Comparison of ENCODE assay signal across 19 mouse cellular contexts in genomic region chr12:25010416-25010815, GRCm38 (mm10). TPM values are rescaled to one million over a fixed set of nuclear protein-coding genes. Genes with fewer than 3 reads are reported as not detected.
A peak's percentile ranks its signal among the peaks of the same experiment; 100 is the strongest.
DNase-seq lines count a peak whose midpoint lies in the region; ATAC-seq and TF ChIP-seq lines count a peak whose summit lies in the region.
"Had no signal": no experiment of that assay in that cellular context is flagged by ENCODE, and none has a peak within 500 bp of the region (broad histone marks: within the 10 kb centered on the region; RNA-seq: fewer than 3 reads in every experiment).

No protein-coding gene starts in this region.

- TF ChIP-seq CTCF in thymus, adult 2 months (IDR thresholded peaks at IDR 0.05; ENCODE audit: borderline replicate concordance, control insufficient read depth, extremely low read depth, insufficient read depth, low read length, poor library complexity): no peak

- H3K4me2 ChIP-seq in heart, embryonic 16.5 days (ENCODE audit: low read depth, low read length): no peak overlapping the region
- H3K4me2 ChIP-seq in kidney, embryonic 14.5 days (replicated peaks; ENCODE audit: low read depth, low read length): no peak overlapping the region
- no peak overlapping the region for H3K4me2 ChIP-seq in midbrain, embryonic 16.5 days (ENCODE audit: low read length)
- H3K4me2 ChIP-seq: forebrain, embryonic 13.5 days; hindbrain, embryonic 14.5 days had no signal

- H3K4me3 ChIP-seq in heart, embryonic 16.5 days (ENCODE audit: low read length): no peak overlapping the region
- no peak overlapping the region for H3K4me3 ChIP-seq in thymus, adult 2 months (ENCODE audit: control insufficient read depth, insufficient read depth, low read length)
- no peak overlapping the region for H3K4me3 ChIP-seq in kidney, embryonic 14.5 days (ENCODE audit: low read length)
- no peak overlapping the region for H3K4me3 ChIP-seq in midbrain, embryonic 16.5 days (ENCODE audit: low read depth, low read length)
- H3K4me3 ChIP-seq in hindbrain, embryonic 10.5 days: no peak overlapping the region
- H3K4me3 ChIP-seq: embryonic facial prominence, embryonic 10.5 days; forebrain, embryonic 13.5 days; heart, embryonic 10.5 days had no signal

- peaks cover 14% of the 10 kb centered on the region for H3K4me1 ChIP-seq in heart, embryonic 16.5 days (ENCODE audit: control insufficient read depth, insufficient read depth, low read length)
- peaks cover 32% of the 10 kb centered on the region for H3K4me1 ChIP-seq in thymus, adult 2 months (replicated peaks; ENCODE audit: control insufficient read depth, insufficient read depth, low read length)
- no peaks in the 10 kb centered on the region for H3K4me1 ChIP-seq in kidney, embryonic 14.5 days (ENCODE audit: control insufficient read depth, insufficient read depth, low read length)
- H3K4me1 ChIP-seq in midbrain, embryonic 16.5 days (ENCODE audit: control insufficient read depth, insufficient read depth, low read length): no peaks in the 10 kb centered on the region
- H3K4me1 ChIP-seq in hindbrain, embryonic 10.5 days (replicated peaks): no peaks in the 10 kb centered on the region
- H3K4me1 ChIP-seq: forebrain, embryonic 13.5 days had no signal

- H3K9me3 ChIP-seq in heart, embryonic 16.5 days (replicated peaks; ENCODE audit: control insufficient read depth, low read length): no peaks in the 10 kb centered on the region
- no peaks in the 10 kb centered on the region for H3K9me3 ChIP-seq in kidney, embryonic 14.5 days (ENCODE audit: control insufficient read depth, low read length)
- no peaks in the 10 kb centered on the region for H3K9me3 ChIP-seq in midbrain, embryonic 16.5 days (replicated peaks; ENCODE audit: control insufficient read depth, low read length, poor library complexity, severe bottlenecking)
- H3K9me3 ChIP-seq in hindbrain, embryonic 10.5 days: no peaks in the 10 kb centered on the region
- H3K9me3 ChIP-seq: embryonic facial prominence, embryonic 10.5 days; forebrain, embryonic 13.5 days; heart, embryonic 10.5 days had no signal

- H3K9ac ChIP-seq in heart, embryonic 16.5 days (ENCODE audit: low read length): no peak overlapping the region
- H3K9ac ChIP-seq in kidney, embryonic 14.5 days (ENCODE audit: low read depth, low read length): no peak overlapping the region
- H3K9ac ChIP-seq in midbrain, embryonic 16.5 days (ENCODE audit: low read depth, low read length): no peak overlapping the region
- H3K9ac ChIP-seq: forebrain, embryonic 13.5 days; hindbrain, embryonic 14.5 days had no signal

- DNase-seq in heart, adult 9 months (ENCODE audit: low spot score in 2 of 2): no peak
- peak; percentile 35 for DNase-seq in thymus, adult 2 months
- DNase-seq in thymus, postnatal 25 days: peak; percentile 27
- no peak for DNase-seq in hindbrain, embryonic 10.5 days (ENCODE audit: low spot score)
- DNase-seq: adrenal gland, postnatal 10 days; B cell, adult 2 months; cerebellum, adult 11 months; cerebellum, adult 8-10 months; cerebellum, postnatal 36 days; gastrocnemius, postnatal 36 days; heart, postnatal 14 days had no signal

- peak; percentile 40; the same call in 1 of the 2 replicates for ATAC-seq in heart, embryonic 16.5 days (replicated peaks; ENCODE audit: extremely low read depth, insufficient read depth, low FRiP score)
- ATAC-seq in kidney, embryonic 14.5 days (ENCODE audit: low FRiP score, low TSS enrichment): no peak
- no peak for ATAC-seq in midbrain, embryonic 16.5 days
- ATAC-seq: forebrain, embryonic 13.5 days; intestine, embryonic 16.5 days had no signal

- TF ChIP-seq POLR2A in thymus, adult 2 months (IDR thresholded peaks at IDR 0.05; ENCODE audit: control insufficient read depth, extremely low read depth, insufficient read depth, low read length, poor library complexity): no peak

- H3K36me3 ChIP-seq in heart, embryonic 16.5 days (ENCODE audit: control insufficient read depth, insufficient read depth): peaks cover 57% of the 10 kb centered on the region
- peaks cover 46% of the 10 kb centered on the region for H3K36me3 ChIP-seq in thymus, adult 2 months (ENCODE audit: control insufficient read depth, insufficient read depth, low read length)
- H3K36me3 ChIP-seq in kidney, embryonic 14.5 days (ENCODE audit: control insufficient read depth, insufficient read depth, low read length): peaks cover 72% of the 10 kb centered on the region
- peaks cover 45% of the 10 kb centered on the region for H3K36me3 ChIP-seq in midbrain, embryonic 16.5 days (ENCODE audit: control insufficient read depth, insufficient read depth, low read length)
- H3K36me3 ChIP-seq in hindbrain, embryonic 10.5 days: peaks cover 96% of the 10 kb centered on the region

- WGBS in heart, embryonic 16.5 days: 88% methylated on average over 1 of the region's 1 CpGs
- WGBS in thymus, adult 2 months: 5% methylated on average over 1 of the region's 1 CpGs
- WGBS in kidney, embryonic 14.5 days: 84% methylated on average over 1 of the region's 1 CpGs
- WGBS in midbrain, embryonic 16.5 days: 93% methylated on average over 1 of the region's 1 CpGs
- 93% methylated on average over 1 of the region's 1 CpGs for WGBS in hindbrain, embryonic 10.5 days

- no peak overlapping the region for H3K27ac ChIP-seq in heart, embryonic 16.5 days (ENCODE audit: low read length)
- peak overlapping the region; percentile 92; the same call in 1 of the 2 replicates for H3K27ac ChIP-seq in thymus, adult 2 months (ENCODE audit: control insufficient read depth, insufficient read depth, low read length)
- no peak overlapping the region for H3K27ac ChIP-seq in kidney, embryonic 14.5 days (ENCODE audit: low read depth, low read length)
- H3K27ac ChIP-seq in midbrain, embryonic 16.5 days (ENCODE audit: low read length): no peak overlapping the region
- no peak overlapping the region for H3K27ac ChIP-seq in hindbrain, embryonic 10.5 days
- H3K27ac ChIP-seq: embryonic facial prominence, embryonic 10.5 days; forebrain, embryonic 13.5 days; heart, embryonic 10.5 days; hindbrain, embryonic 14.5 days had no signal

- no peaks in the 10 kb centered on the region for H3K27me3 ChIP-seq in heart, embryonic 16.5 days (ENCODE audit: control insufficient read depth, insufficient read depth, low read length)
- H3K27me3 ChIP-seq in thymus, adult 2 months (ENCODE audit: control insufficient read depth, insufficient read depth, low read length): no peaks in the 10 kb centered on the region
- H3K27me3 ChIP-seq in kidney, embryonic 14.5 days (ENCODE audit: control insufficient read depth, insufficient read depth, low read length): no peaks in the 10 kb centered on the region
- H3K27me3 ChIP-seq in midbrain, embryonic 16.5 days (ENCODE audit: control insufficient read depth, insufficient read depth, low read depth, low read length): no peaks in the 10 kb centered on the region
- H3K27me3 ChIP-seq in hindbrain, embryonic 10.5 days (ENCODE audit: insufficient read depth, poor library complexity, severe bottlenecking): no peaks in the 10 kb centered on the region
- H3K27me3 ChIP-seq: forebrain, embryonic 13.5 days had no signal

RNA-seq across cellular contexts. Expression of gene Kidins220, which starts 35.7 kb away (rescaled TPM):
- polyA plus RNA-seq in heart, embryonic 16.5 days (2015; fragmentation: Nextera tagmentation; extraction: Ambion mirVana): 35.5 and 39.6 TPM in 2 replicates
- polyA plus RNA-seq in thymus, adult 2 months (2012; rRNA removed): 72.1 and 76.2 TPM in 2 replicates
- polyA plus RNA-seq in kidney, embryonic 14.5 days (2014; fragmentation: Nextera tagmentation; extraction: Ambion mirVana): 16.2 and 38.2 TPM in 2 replicates
- 172 and 177 TPM in 2 replicates for polyA plus RNA-seq in midbrain, embryonic 16.5 days (2015; fragmentation: Nextera tagmentation; extraction: Ambion mirVana)
- polyA plus RNA-seq in hindbrain, embryonic 10.5 days (2016; fragmentation: Nextera tagmentation; extraction: Ambion mirVana): 24.8 and 38.1 TPM in 2 replicates

Comparison
In these comparisons a context has a peak if more than half of its experiments do, and no peak if none do; other contexts are left out.
1. DNase-seq: peak in thymus, adult 2 months (single experiment) and thymus, postnatal 25 days (single experiment); none in heart, adult 9 months (0 of 2) and hindbrain, embryonic 10.5 days (single experiment).